Mouse (Mus musculus) gastrocnemius, adult 8-10 months (tissue): ENCODE measurements at regions not wholly inside any gene's neighbourhood (a gene's known extent, or its start where the extent isn't known, plus 50 kb on each side); places are given as distances from the start of the nearest gene placed in this dataset.
A peak's percentile ranks its signal among the peaks of the same experiment; 100 is the strongest.

Source experiments
- DNase-seq, 2 experiments: peaks; one replicate each; pipeline ENCODE4 v3.0.0; 2022; ENCODE audit warnings: low spot score in 2 of 2

- no peak for DNase-seq
Observed at GRCm38 (mm10) chr16:21274012-21274528, 69.5 kb downstream of the Ephb3 start.

DNA sequence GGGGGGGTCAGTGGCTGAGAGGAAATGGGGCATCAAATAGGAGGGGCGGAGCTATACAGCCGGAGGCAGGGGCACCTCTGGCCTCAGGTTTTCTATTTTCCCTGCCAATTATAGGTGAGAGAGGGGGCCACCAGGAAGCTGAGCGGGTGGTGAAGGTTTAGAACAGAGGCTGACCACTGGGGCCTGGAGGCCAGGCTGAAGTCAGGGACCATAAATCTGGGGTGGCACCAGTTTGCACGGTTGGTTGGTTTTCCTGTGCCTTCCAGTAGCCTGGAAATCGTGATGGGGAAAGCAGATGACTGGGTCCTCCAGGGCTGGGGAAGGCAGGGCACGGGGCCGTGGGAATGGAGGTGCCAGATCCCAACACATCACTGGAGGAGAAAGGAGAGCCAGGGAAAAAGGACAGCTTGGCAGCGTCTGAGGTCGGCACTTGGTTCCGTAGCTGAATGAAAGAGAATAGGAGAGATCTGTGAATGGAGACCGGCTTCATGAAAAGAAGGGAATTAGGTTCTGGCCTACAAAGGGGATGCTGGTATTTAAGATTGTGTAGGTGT, 73.3 kb downstream of the Ephb3 start:
- DNase-seq = no peak

GRCm38 (mm10) chr16:21278387-21278786, 73.8 kb downstream of the Ephb3 start:
- no peak for DNase-seq

GRCm38 (mm10) chr16:21280200-21280627, 75.7 kb downstream of the Ephb3 start:
- no peak for DNase-seq

DNA sequence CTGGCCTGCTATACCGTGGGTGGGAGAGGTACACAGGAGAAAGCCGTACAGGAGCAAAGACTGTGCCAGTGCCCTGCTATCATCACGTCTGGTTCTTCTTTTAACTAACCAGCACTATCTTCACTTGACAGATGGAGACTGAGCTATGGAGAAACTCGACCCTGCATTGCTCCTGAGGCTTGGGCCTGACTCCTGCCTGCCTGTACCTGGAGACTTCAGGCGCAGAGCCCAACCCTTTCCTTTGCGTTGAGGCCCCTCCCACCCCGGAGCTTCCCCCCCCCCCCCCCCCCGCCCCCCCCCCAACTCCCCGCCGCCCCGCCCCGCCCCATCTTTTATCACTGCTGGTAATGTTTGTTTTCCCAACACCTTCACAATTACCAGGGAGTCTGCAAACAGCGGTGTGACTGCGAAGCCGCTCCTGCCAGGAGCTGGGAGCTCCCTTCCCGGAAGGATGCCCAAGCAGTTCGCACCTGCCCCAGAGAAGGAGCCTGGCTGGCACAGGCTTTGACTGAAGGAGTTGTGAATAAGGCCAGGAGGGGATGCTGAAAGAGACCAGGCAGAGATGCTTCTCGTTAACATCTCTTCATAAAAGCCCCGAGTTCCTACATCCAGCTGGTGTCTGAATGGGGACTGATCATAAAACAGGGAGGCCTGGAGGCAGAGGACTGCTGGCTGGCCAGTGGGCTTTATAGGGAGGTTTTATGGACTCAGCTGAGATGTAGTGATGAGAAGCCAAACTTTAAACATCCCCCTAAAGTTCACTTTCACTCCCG, 77.6 kb downstream of the Ephb3 start:
- DNase-seq = no peak

GRCm38 (mm10) chr16:21286099-21286498, 81.5 kb downstream of the Ephb3 start:
- DNase-seq = no peak

DNA sequence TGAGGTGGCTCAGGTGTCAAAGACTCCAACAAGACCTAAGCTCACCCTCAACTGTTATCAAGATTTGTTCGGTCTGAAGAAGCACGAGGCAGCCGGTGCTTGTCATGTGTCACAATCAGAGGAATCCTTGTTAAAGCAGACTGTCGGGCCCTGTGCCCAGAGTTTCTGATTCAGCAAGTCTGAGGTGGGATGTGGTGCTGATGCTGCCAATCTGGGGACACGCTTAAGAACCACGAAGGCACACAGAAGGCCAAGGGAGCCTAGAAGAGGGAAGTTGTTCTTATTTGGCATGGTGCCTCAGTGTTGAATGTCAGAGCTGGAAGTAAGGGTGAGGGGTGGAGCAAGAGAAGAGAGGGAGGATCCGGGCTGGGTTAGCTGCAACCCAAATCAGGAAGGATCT, 85.0 kb downstream of the Ephb3 start:
- no peak for DNase-seq

- no peak for DNase-seq
Observed at GRCm38 (mm10) chr16:21293010-21293409, 88.5 kb downstream of the Ephb3 start.

DNA sequence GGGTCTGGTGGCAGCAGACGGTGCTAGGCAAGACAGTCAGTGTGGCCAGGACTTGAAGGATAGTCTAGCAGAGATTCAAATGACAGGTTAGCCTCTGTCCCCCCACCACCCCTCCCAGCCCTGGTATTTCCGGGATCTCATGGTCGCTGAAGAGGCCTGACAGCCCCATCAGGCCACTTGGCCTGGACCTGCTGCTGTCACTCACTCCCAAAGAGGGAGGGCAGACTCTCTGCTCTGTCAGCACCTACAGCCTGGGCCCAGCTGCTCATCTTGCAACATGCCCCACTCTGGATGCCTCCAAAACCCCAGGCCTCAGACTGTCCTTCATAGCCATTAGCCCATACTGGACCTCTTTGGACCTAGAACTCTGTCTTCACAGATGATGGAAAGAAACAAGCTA, 89.0 kb downstream of the Ephb3 start:
- peak in 1 of 2 experiments; percentile 39 for DNase-seq

DNA sequence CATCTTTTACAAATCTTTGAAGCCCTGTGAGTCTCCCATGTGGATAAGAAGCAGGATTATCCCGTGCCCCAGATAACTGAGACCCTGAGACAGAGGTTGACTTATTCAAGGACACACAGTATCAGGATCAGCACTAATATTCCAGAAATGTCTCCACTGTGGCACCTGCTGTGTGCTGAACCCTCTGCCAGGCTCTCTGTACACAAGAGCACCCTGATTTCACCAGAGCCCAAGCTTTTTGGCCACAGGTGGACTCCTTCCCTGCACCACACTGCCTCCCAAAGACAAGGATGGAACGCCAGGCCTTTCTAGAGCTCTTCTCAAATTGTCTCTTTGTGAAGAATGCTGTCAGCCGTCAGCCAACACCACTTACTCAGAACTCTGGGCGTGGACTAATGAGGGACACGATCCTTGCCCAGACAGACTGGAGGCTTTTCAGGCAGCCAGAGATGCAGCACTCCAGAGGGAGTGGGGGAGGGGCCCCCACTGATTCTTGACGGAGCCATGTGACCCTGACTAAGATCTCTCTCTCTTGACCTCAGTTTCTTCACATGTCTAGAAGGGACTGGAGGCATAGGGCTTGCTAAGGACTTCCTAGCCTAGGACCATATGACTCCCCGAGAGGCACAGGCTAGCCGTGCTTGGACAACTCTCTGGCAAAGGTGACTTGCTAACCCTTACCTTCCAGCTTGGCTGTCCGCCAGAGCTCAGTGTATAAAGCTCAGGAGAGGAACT, 90.3 kb downstream of the Ephb3 start:
- peak; percentile 59 to 72 for DNase-seq

DNA sequence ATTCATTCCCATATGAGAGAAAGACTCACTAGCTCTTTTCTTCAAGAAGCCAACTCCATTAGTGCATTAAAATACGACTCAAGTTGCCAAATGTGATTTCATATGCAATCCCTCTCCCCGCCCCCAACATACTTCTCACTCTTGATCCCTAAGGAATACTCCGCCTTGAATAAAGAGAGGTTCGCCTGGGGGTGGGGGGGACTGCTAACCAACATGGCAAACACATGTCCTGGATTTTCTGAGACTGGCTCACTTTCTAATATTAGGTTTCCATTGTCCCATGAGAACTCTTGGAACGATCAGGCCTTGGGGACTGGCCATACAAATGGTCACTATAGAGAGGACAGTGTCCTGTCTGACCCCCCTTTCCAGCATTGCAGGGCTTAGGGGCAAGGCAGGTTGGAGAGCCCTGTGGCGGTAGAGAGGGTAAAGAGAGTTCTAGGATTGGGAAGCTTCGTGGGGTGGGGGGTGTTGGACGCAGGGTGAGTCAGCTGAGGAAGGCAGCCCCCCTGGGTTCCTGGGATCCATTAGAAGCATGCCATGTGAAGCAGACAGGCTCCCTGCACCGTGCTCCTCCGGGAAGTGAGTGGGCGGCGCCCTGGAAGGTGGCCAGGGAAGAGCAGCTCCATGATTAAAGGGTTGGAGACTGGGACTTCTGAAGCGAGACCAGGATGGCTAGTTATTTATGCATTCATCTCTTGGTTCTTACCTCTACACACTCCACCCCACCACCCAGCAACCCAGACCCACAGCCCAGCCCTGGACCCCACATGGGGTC, 91.6 kb downstream of the Ephb3 start:
- peak in 1 of 2 experiments; percentile 33 for DNase-seq

GRCm38 (mm10) chr16:21296786-21297185, 92.2 kb downstream of the Ephb3 start:
- no peak for DNase-seq

DNA sequence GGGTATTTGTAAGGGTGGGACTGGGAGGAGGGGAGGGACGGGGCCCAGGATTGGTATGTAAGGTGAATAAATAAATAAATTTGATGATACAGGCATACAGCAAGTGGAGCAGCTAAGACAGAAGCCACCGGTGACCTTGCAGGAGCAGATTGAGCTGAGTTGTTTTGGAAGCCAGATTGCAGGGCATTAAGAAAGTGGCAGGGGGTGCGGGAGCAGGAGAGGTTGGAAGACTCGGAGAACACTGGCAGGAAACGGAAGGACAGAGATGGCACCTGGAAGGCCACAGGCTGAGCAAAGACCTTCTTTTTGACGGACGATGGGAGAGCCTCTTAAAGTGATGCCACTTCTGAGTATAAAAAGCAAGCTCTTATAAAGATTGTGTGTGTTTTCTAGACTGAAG, 94.3 kb downstream of the Ephb3 start:
- no peak for DNase-seq

- DNase-seq = no peak
Observed at GRCm38 (mm10) chr16:21305859-21306258, 101.3 kb downstream of the Ephb3 start.

- no peak for DNase-seq
Observed at GRCm38 (mm10) chr16:21308513-21308912, 104.0 kb downstream of the Ephb3 start.

GRCm38 (mm10) chr16:21310636-21311615, 106.4 kb downstream of the Ephb3 start:
- DNase-seq = peak; percentile 54 to 73

DNA sequence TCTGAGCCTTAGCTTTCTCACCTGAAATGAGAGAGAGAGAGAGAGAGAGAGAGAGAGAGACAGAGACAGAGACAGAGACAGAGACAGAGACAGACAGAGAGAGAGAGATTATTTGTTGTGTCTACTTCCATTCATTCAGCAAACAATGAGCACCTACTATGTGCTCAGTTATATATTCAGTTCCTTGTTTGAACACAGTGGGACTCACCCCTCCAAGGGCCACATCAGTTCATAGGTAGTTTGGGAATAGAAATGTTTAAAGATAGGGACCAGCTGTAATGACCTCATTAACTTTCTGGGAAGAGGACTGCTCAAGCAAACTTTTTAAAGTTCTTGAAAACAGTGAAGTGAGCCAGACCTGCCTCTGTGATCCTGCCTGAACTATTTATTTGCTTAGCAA, 107.2 kb downstream of the Ephb3 start:
- no peak for DNase-seq

DNA sequence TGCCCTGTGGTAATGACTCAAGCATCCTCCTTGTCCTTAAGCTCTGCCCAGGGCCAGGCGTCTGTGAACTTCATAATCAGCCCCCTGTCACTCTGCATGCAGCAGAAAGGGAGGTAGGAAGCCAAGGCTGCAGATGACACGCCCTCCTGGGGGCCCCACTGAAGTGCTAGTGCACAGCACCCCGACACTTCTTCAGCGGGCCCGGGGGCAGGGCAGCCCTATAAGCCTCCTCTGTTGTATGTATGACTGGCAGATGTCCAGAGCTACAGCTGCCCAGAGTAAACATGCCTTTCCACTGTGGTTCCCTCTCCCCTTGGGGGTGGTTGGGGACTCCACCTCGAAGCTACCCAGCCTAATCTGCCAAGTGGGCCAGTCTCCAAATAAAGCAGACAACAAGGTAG, 107.2 kb upstream of the Vps8 start:
- no peak for DNase-seq

DNA sequence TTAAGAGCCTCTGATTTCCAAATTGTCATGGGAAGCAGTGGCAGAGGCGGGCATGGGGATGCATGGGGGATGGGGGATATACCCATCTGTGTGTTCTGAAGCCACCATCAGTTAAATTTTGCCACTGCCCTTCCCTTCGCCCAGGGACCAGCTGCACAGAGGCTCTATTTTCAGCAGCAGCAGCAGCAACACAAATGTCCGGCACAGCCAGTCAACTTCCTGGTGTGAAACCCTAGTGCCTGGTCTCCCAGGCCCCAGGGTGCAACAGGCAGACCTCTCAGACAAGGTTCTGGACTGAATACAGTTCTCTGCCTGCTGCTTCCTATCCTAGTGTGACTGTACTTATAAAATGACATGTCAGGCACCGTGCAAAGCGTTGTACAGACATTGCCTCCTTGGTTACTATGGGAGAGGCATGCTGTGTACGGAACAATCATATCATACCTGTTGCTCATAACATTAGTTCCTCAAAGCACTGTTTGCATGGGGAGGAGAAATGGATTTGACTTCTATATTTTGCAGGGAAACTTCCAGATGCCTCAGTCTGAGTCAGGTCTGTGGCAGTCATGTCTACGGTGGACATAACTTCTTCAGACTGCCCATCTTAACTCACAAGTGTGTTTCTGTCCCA, 104.8 kb upstream of the Vps8 start:
- DNase-seq = no peak
